Mouse (Mus musculus) limb, embryonic 14.5 days (tissue): ENCODE data around the gene Pdzd2. TPM values are rescaled to one million over a fixed set of nuclear protein-coding genes. Genes with fewer than 3 reads are reported as not detected.

Experiments
- ATAC-seq: fragments of 200-750 bp; cut with Nextera tagmentation; 2 replicates; pipeline ENCODE4 v1.8.0; 2017; ENCODE audit warnings: low read depth, moderate number of reproducible peaks, moderate TSS enrichment; ENCODE audit not compliant: low FRiP score
- DNase-seq: peaks from one replicate; pipeline ENCODE4 v3.0.0-alpha.2; 2015; ENCODE audit warnings: low spot score
- H3K27ac ChIP-seq: fragments of 300-500 bp; sonication (generic); replicated peaks from 2 replicates; pipeline ENCODE4 v1.5.1; 2014; ENCODE audit warnings: low read depth, mild to moderate bottlenecking, low read length, moderate library complexity, mixed read lengths
- H3K27me3 ChIP-seq: fragments of 300-500 bp; sonication (generic); 2 replicates; pipeline ENCODE4 v1.6.1; 2014; ENCODE audit warnings: low read length, mixed read lengths; ENCODE audit not compliant: control insufficient read depth, insufficient read depth
- H3K36me3 ChIP-seq: fragments of 300-500 bp; sonication (generic); 2 replicates; pipeline ENCODE4 v1.6.1; 2014; ENCODE audit warnings: mild to moderate bottlenecking, low read length, moderate library complexity, mixed read lengths; ENCODE audit not compliant: control insufficient read depth, insufficient read depth
- H3K4me1 ChIP-seq: fragments of 300-500 bp; sonication (generic); 2 replicates; pipeline ENCODE4 v1.6.1; 2014; ENCODE audit warnings: antibody characterized with exemption, low read length, mixed read lengths; ENCODE audit not compliant: control insufficient read depth, insufficient read depth
- H3K4me2 ChIP-seq: fragments of 300-500 bp; sonication (generic); replicated peaks from 2 replicates; pipeline ENCODE4 v1.6.1; 2014; ENCODE audit warnings: low read depth, mild to moderate bottlenecking, low read length, moderate library complexity; ENCODE audit not compliant: severe bottlenecking
- H3K4me3 ChIP-seq: fragments of 300-500 bp; sonication (generic); replicated peaks from 2 replicates; pipeline ENCODE4 v1.5.1; 2014; ENCODE audit warnings: low read length
- H3K9ac ChIP-seq: fragments of 300-500 bp; sonication (generic); 2 replicates; pipeline ENCODE4 v1.6.1; 2014; ENCODE audit warnings: mild to moderate bottlenecking, low read depth, low read length, moderate library complexity; ENCODE audit not compliant: severe bottlenecking
- H3K9me3 ChIP-seq: fragments of 300-500 bp; sonication (generic); 2 replicates; pipeline ENCODE4 v1.6.1; 2016; ENCODE audit warnings: low read length; ENCODE audit not compliant: control insufficient read depth
- POLR2A ChIP-seq: fragments of 200-500 bp; IDR thresholded peaks from 2 replicates; pipeline ENCODE4 v1.8.0; 2012; ENCODE audit warnings: inconsistent platforms, mild to moderate bottlenecking, moderate library complexity, borderline replicate concordance; ENCODE audit not compliant: insufficient read depth, insufficient read length; ENCODE audit errors: extremely low read depth
- WGBS: fragments of 180-500 bp; shearing (Covaris S2); extraction: QIAGEN DNeasy Blood & Tissue Kit; methylation state at CpG from one replicate; pipeline ENCODE4 v1.1.7; 2014; 5-methylcytosine and 5-hydroxymethylcytosine counted together
- polyA plus RNA-seq, 2 experiments: library from polyadenylated mRNA; depleted of rRNA in 1 of 2; stranded (reverse) in 1 of 2; unstranded in 1 of 2; fragments of >200 nt; fragmentation: Nextera tagmentation in 1 of 2; extraction: Ambion mirVana in 1 of 2; gene quantifications; 2 replicates each; pipeline versions ENCODE4 v1.2.1 to v1.2.3; 2012 to 2014

Pdzd2 gene
- polyA plus RNA-seq, 2 experiments: 14.6 to 26.4 TPM

DNA sequence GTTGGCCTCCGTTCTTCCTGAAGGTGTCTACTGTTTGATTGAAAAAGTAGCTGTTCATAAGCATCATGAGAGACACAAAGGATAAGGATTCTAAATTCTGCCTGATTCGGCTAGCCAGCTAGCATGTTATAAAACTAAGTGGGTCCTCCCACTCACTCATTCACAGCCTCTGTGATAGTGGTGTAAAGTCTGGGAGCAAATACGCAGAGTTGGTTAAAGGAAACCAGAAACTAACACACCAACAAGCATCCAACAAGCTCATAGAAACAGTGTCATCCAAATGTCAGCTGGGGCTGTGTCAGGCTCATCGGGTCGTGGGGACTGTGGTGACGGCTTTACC is 377.1 kb downstream of the Pdzd2 start:
- Histone ChIP-seq H3K27me3 (no peaks in the 10 kb centered on the region), H3K4me3 (no peak overlapping the region), H3K36me3 (peaks cover 35% of the 10 kb centered on the region), H3K4me1 (0 out of 2 replicates have a peak, but pooled peaks cover 3% of the 10 kb centered on the region), H3K27ac (no peak overlapping the region), H3K9me3 (no peaks in the 10 kb centered on the region), H3K4me2 (no peak overlapping the region), H3K9ac (no peak overlapping the region)
- no peak for TF ChIP-seq POLR2A
- no peak for DNase-seq
- 84% methylated on average over 6 of the region's 6 CpGs for WGBS
- no peak for ATAC-seq

DNA sequence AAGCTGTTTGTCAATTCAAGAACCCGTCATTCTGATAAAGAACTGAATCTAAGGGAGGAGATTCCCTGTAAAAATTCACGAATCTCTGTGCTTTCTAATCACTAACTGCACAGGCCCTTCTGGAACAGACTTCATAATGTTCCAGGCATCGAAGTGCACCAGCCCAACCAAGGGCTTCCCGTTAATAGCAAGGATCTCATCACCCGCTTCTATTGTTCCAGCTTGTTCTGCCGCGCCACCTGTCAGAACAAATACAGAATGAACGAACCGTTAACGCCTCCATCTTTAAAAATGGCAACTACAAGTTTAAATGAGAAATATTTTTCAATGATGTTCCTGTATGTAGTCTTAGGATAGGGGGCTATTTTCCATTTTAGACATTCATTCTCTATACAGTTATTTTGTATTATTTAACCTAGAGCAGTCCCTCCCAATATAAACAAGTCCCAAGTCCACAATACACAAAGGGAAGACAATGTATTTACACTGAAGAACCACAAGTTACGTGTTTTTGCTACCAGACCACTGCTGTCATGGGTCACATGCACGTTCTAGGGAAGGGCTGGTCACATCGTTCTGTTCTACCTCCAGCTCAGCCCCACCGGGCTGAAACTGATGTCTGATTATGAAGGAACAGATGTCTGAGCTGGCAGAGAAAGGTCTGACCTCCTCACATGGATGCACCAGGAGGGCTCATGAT is 377.6 kb downstream of the Pdzd2 start:
- Histone ChIP-seq H3K9me3 (no peaks in the 10 kb centered on the region), H3K4me2 (no peak overlapping the region), H3K27me3 (no peaks in the 10 kb centered on the region), H3K4me3 (no peak overlapping the region), H3K27ac (no peak overlapping the region), H3K4me1 (0 out of 2 replicates have a peak, but pooled peaks cover 3% of the 10 kb centered on the region), H3K9ac (no peak overlapping the region), H3K36me3 (peaks cover 31% of the 10 kb centered on the region)
- 91% methylated on average over 14 of the region's 14 CpGs for WGBS
- ATAC-seq (no peak), DNase-seq (no peak)
- TF ChIP-seq POLR2A: no peak

DNA sequence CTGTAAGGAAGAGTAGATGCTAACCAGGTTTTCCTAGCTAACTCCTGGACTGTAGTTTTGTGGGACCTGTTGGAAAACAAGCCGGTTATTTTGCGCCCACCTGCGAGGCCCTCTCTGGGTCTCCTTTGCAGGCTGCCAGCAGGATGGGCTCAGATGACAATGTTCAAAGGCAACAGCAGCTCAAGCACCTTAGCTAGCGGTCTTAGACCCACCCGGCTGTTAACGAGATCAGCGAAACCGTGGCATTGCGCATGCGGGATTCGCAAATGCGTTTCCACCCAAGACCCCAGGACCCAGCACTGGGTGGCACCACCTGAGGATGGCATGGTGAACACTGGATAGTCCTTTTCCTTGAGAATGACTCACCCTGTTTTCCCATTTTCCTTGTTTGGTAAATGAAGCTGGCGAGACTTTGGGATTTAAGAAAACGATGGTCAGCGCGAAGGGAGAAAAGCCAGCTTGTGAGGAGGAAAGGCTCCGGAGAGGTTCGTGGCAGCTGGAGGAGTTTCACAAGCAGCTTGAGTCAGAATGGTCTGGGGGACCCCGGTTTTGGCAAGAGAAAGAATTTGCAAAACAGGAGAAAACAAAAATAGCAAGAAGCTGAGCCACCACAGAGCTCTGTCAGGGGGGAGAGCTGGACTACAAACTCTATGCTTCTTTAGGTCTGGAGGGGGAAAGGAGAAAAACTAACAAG is 379.1 kb downstream of the Pdzd2 start:
- no peak for TF ChIP-seq POLR2A
- Histone ChIP-seq H3K27ac (no peak overlapping the region), H3K36me3 (peaks cover 29% of the 10 kb centered on the region), H3K4me3 (no peak overlapping the region), H3K4me1 (0 out of 2 replicates have a peak, but pooled peaks cover 3% of the 10 kb centered on the region), H3K27me3 (no peaks in the 10 kb centered on the region), H3K9ac (no peak overlapping the region), H3K9me3 (no peaks in the 10 kb centered on the region), H3K4me2 (no peak overlapping the region)
- ATAC-seq (no peak), DNase-seq (no peak)
- WGBS: 70% methylated on average over 19 of the region's 19 CpGs

DNA sequence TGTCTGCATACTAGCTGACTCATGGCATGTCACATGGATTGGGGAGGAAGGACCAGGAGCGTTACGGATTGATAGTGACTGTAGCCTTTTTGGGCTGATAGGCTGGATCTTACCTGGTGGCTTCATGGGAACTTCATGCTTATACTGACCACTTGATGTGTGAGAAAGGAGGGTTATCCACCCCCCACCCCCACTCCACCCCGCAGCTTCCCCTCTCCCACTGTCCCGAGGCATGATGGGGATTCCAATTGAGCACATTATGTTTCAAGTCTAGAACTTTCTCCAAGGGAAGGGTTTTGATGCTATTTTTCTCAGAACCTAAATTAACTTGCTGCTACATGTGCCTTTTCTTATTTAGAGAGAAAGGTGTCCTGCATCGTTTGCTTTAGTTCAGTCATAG is 381.3 kb downstream of the Pdzd2 start:
- Histone ChIP-seq H3K27me3 (no peaks in the 10 kb centered on the region), H3K9me3 (no peaks in the 10 kb centered on the region), H3K9ac (no peak overlapping the region), H3K27ac (no peak overlapping the region), H3K4me3 (no peak overlapping the region), H3K36me3 (peaks cover 38% of the 10 kb centered on the region), H3K4me2 (no peak overlapping the region), H3K4me1 (0 out of 2 replicates have a peak, but pooled peaks cover 3% of the 10 kb centered on the region)
- no peak for TF ChIP-seq POLR2A
- no peak for DNase-seq
- WGBS: 92% methylated on average over 5 of the region's 5 CpGs
- no peak for ATAC-seq

DNA sequence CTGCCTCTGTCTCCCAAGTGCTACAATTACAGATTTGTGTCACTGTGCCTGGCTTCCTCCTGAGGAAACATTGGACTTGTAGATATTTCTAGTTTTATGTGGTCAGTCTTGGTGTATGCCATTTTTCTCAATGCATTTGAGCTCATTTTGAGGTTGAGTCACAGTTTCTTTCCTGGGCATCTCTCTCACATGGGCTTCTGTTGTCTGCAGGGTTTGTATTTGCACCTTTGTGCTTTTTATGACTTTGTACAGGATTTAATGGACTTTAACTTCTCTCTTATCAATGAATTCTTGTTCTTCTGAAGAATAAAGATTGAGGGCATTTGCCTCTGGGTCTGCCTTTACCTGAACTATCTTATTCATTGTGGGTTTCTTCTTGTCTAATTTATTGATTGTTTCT is 382.3 kb downstream of the Pdzd2 start:
- TF ChIP-seq POLR2A: no peak
- 0 out of 2 replicates have a peak, but pooled peaks cover 3% of the 10 kb centered on the region for H3K4me1 ChIP-seq
- H3K27me3 ChIP-seq: no peaks in the 10 kb centered on the region
- DNase-seq: no peak
- H3K9me3 ChIP-seq: no peaks in the 10 kb centered on the region
- no peak for ATAC-seq
- no peak overlapping the region for H3K4me3 ChIP-seq
- H3K9ac ChIP-seq: no peak overlapping the region
- no peak overlapping the region for H3K27ac ChIP-seq
- H3K4me2 ChIP-seq: no peak overlapping the region
- peaks cover 43% of the 10 kb centered on the region for H3K36me3 ChIP-seq

DNA sequence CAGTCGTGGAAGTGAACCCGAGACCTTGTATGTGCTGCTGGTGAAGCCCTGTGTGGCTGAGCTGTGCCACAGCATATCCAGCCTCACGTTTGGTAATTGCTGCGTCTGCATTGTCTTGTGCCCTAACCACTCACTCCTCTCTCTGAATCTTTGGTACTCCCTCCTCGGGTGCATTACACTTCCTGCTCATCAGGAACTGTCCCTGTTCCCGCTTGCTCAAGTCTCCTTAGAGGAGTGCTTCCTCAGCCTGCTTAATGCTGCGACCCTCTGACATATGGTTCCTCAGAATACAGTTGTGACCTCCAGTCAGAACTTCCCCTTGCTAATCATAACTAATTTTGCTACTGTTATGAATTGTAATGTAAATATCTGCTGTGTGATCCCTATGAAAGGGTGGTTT is 383.8 kb downstream of the Pdzd2 start:
- no peak for ATAC-seq
- 76% methylated on average over 7 of the region's 7 CpGs for WGBS
- peaks cover 54% of the 10 kb centered on the region for H3K36me3 ChIP-seq

More for the DNA sequence above, 383.8 kb downstream of the Pdzd2 start:
- no peak for DNase-seq
- TF ChIP-seq POLR2A: no peak
- Histone ChIP-seq H3K4me2 (no peak overlapping the region), H3K27ac (no peak overlapping the region), H3K27me3 (no peaks in the 10 kb centered on the region), H3K9me3 (no peaks in the 10 kb centered on the region), H3K9ac (no peak overlapping the region), H3K4me3 (no peak overlapping the region), H3K4me1 (0 out of 2 replicates have a peak, but pooled peaks cover 3% of the 10 kb centered on the region)
